Mouse (Mus musculus) heart, adult 18-20 months (tissue): Measurements from ENCODE around the gene As3mt. TPM values are rescaled to one million over a fixed set of nuclear protein-coding genes. Genes with fewer than 3 reads are reported as not detected.
"Not testable (repeated sequence)": the region's sequence is repeated elsewhere in the genome, so short reads cannot be mapped to it uniquely, and the experiment has no call there.

Experiments
- DNase-seq, 2 experiments: peaks; one replicate each; pipeline ENCODE4 v3.0.0; 2021 to 2022; ENCODE audit warnings: mixed read lengths in 1 of 2
- total RNA-seq, 2 experiments: library from RNA; stranded (reverse); gene quantifications; 2 replicates each; pipeline ENCODE4 v1.2.3; 2021

Gene As3mt
- total RNA-seq, 2 experiments from 2014 or later = 90.6 to 94.2 TPM

DNA sequence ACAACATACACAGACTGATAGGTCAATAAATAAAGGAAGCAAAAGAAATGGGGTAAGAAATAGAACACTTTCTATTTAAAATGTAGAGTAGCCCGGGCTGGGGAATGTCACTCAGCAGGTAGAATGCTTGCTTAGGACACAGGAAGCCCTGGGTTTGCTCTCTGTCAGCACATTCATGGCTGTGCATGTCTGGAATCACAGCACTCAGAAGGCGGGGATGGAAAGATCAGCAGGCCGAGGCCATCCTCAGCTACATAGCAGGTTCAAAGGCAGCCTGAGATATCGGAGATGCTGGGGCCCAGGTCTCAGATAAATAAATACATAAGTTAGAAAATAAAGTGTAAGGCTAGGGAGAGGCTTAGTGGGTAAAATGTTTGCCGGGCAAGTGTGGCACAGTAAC is 45.0 kb downstream of the As3mt start:
- no peak for DNase-seq

DNA sequence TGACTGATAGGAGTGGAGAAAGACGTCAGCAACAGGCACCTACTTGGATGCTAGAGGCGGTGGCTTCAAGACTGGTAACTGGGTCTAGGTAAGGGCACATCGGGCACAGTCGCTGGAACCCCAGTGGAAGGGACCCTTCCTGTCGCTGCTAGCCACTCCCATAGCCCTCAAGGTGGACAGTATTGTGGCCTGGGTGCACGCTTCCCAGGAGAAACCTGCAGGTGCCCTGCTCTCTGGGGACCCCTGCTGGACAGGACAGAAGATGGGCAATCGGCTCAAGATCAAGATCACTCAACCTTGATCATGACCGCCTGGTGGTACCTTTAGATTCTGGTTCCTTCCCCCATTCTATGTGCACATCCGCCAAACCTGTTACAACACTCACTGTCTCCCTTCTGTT is 47.8 kb downstream of the As3mt start:
- DNase-seq = peak in 1 of 2 experiments; percentile 44

DNA sequence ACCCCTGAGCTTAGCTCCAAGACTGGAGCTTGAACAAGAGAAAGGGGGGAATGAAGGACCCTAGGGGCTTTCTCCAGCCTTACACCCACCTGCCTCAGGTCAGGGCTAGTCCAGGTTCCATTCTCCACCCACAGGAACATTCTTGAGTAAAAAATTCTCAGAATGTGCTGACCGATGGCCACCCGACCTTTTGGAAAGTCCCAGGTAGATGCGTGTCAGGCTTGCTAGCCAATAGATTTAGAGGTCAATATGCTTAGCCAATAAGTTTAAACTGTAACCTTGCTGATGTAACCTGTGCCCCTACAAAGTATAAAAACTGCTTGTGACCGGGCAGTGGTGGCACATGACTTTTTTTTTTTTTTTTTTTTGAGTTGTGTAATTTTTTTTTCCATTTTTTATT is 49.0 kb downstream of the As3mt start:
- DNase-seq = no peak

DNA sequence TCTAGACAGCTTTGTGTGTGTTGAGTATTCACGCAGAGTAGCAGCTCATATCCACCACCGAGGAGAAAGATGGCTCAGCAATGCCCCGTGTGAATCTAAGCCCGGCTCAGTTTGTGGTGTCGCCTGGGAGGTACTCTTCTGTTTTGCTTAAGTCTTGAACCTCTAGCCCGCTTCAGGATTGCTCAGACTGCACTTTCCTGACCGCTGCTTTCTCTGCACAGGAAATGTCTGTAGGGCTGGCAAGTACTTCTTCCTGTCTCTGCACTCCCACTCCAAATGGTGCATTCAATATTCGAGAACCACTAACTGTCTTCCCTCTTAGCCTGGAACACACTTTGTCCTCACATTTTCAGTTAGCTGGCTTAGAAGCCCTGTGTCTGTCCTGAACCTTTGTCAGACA is 51.8 kb downstream of the As3mt start:
- DNase-seq = peak in 1 of 2 experiments; percentile 28

DNA sequence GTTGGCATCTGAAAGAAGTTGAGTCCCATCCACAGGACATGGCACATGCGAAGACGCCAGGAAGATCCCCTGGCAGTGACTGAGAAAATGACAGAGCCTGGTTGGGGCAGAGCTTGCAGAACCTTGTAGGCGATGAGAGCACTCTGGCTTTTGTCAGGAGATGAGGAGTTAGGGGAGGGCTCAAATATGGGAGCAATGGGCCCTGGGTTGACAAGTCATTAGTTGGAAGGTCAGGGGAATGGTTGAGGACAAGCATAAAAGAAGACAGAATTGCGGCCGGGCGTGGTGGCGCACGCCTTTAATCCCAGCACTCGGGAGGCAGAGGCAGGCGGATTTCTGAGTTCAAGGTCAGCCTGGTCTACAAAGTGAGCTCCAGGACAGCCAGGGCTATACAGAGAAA is 52.7 kb downstream of the As3mt start:
- not testable (repeated sequence) for DNase-seq

DNA sequence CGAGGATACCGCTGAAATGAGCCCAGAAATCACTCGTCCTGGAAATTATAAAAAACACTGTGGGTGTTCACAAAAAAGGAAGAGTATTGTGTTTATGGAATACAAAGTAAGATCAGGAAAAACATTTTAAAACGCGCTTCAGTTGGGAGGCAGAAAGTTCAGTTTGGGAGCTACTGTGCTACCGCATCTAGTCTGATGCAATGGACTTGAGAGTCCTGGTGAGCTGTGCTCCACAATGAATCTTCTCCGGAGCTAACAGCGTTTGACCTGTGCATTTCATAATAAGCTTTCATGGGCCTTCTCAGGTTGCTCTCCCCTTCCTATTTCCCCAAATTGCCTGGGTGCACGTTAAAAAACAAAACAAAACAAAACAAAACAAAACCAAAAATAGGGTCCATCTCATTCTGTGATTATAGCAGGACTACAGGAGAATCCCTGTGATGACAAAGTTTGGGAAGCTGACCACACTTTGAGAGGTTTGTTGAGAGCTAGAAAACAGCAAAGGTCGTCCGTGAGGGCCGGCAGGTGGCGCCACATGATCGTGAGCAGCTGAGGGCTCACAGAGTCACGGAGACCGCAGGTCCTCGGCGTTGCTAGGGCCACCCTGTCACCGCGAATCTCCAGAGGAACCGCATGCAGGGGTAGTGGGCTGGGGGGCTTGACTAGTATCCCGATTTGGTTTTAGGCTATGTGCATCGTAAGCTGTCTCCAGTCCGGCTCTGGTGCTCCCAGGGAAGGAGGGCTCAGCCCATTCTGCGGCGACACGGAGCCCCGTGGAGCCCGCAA is 53.3 kb downstream of the As3mt start:
- DNase-seq = peak; percentile 86 to 92

DNA sequence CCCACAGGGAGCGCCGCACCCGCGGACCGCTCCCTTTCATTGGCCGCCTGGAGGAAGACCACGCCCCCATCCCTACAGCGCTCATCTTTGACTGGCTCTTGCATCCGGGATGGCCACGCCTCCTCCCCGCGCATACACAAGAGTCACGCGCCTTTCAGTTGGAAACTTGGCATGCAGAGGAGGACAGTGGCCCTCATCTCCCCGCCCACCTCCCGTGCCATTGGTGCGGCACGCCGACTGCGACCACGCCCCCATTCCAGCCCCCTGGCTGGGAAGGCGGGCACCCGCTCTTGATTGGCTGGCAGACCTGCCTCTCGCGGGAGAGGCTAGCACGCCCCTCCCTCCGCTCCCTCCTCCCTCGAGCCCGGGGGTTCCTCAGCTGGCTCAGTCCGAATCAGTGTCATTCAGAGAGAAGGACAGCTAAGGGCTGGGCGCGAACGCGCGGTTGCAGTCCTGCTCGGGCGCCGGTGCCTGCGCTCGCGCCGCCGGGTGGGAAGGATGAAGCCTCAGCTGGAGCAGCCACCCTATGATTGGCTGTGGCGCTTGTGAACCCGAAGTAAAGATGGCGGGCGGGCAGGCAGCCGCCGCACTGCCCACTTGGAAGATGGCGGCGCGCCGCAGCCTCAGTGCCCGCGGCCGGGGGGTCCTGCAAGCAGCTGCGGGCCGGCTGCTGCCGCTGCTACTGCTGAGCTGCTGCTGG is 54.1 kb downstream of the As3mt start, which contains the start of gene Cnnm2:
Cnnm2 (plus strand) TSS at position 350 of the 700 bp plus-strand sequence.
- DNase-seq = peak; percentile 100

DNA sequence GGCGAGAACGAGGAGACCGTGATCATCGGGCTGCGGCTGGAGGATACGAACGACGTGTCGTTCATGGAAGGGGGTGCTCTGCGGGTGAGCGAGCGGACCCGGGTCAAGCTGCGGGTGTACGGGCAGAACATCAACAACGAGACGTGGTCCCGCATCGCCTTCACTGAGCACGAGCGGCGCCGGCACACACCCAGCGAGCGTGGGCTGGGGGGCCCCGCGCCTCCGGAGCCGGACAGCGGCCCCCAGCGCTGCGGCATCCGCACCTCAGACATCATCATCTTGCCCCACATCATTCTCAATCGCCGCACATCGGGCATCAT is 54.7 kb downstream of the As3mt start:
- DNase-seq = no peak

DNA sequence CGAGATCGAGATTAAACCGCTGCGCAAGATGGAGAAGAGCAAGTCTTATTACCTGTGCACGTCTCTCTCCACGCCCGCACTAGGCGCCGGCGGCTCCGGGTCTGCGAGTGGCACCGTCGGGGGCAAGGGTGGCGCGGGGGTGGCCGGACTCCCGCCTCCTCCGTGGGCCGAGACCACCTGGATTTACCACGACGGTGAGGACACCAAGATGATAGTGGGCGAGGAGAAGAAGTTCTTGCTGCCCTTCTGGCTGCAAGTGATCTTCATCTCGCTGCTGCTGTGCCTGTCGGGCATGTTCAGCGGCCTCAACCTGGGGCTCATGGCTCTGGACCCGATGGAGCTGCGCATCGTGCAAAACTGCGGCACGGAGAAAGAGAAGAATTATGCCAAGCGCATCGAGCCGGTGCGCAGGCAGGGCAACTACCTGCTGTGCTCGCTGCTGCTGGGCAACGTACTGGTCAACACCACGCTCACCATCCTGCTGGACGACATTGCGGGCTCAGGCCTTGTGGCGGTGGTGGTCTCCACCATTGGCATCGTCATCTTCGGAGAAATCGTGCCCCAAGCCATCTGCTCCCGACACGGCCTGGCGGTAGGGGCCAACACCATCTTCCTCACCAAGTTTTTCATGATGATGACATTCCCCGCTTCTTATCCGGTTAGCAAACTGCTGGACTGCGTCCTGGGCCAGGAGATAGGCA is 55.2 kb downstream of the As3mt start:
- DNase-seq = peak; percentile 14 to 46

DNA sequence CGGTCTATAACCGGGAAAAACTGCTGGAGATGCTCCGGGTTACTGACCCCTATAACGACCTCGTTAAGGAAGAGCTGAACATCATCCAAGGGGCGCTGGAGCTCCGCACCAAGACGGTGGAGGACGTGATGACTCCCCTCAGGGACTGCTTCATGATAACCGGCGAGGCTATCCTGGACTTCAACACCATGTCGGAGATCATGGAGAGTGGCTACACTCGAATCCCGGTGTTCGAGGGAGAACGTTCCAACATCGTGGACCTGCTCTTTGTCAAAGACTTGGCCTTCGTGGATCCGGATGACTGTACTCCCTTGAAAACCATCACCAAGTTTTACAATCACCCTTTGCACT is 55.7 kb downstream of the As3mt start:
- no peak for DNase-seq

DNA sequence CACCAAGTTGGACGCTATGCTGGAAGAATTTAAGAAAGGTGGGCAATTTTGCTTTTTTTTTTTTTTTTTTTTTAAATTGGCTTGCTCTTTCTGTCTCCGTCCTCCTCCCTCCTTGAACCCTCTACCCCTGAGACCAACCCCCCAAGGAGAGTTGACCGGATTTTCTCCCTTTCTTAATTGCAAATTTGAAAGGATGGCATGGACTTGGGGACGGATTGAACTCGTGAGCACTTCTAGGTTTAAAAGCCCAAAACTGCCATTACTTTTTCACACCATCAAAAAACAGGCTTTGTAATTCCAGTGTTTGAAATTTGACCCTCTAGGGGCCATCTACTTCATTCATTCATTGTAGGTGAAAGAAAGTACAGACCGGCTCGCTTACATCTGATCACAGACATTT is 56.1 kb downstream of the As3mt start:
- no peak for DNase-seq

DNA sequence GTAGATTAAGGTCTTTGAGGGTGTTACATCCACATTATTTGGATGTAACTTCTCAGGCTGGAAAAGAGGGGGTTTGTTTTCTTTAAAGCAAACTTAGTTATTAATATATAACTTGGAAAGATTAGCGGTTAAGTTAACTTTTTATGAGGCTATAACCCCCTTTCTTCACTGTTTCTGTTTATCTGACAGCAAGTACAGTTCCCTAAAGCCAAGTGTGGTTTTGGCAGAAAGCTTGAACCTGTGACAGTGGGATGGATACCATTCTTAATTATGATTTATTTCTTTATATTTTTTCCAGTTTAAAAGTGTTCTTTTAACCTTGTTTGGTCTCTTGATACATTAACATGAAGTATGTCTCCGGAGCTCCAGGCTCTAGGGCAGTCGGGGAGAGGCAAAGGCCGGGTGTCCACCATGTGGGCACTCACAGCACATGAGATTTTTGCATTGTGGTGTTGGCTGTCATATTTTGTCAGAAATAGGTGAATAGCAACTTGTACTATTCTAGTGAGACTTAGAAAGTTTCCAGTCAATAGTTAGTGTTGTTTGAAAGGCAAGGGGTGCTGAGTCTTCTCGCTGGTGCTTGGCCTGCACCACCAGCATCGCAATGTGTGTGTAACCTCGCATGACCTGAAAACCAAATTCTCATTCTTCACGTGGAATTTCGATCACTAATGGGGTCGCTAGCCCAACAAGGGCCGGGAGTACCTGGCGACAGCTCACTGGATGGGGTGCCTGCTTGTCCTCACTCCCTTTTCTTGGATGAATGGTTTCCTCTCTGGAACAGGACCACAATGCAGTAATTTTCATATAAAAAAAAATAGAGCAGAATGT is 56.9 kb downstream of the As3mt start:
- no peak for DNase-seq

DNA sequence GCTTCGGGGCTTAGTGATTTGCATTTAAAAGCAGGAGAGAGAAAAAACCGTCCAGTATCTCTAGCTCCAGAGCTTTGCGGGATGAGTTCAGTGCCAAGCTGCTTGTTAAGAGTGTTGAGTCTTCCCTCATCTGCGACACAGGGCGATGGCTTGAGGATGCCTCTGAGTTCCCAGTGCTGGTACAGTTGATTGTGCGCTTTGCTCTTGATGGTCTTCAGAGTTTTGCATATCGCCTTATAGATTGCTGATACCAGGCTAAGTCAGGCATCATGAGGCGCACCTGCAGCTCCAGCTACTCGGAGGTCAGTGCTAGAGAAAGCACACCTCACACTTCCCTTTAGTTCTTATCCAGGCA is 57.5 kb downstream of the As3mt start:
- no peak for DNase-seq

DNA sequence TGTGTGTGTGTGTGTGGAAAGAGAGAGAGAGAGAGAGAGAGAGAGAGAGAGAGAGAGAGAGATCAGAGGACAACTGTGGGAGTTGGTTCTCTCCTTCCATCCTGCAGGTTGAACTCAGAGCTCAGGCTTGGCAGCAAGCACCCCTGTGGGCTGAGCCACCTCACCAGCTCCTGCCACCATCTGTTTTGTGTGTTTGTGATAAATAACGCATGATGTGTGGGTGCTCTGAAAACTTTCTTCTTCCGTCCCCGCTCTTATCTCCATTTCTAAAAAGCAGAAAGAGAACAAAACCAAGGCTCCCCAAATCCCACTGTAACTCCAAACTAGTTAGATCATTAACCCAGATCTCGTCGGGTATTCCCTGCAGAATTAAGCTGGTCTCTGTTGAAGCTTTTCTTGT is 58.9 kb downstream of the As3mt start:
- DNase-seq = no peak

DNA sequence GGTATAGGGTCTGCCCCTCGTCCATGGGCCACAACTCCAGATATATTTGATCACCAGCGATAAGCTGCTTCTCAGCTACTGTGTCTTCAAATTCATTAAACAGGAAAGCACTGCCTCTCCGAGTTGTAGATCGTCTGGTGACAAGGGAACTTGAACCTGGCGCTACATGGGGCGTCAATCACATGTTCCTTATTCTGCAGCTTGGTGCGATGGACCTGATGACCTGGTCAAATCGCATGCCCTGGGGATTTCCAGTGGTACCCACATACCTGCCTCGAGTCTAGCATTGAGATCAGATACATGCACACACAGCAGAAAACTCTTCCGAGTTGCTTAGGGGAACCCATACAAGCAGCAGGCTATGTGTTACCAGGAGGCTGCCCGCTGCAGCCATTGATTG is 62.5 kb downstream of the As3mt start:
- no peak for DNase-seq

DNA sequence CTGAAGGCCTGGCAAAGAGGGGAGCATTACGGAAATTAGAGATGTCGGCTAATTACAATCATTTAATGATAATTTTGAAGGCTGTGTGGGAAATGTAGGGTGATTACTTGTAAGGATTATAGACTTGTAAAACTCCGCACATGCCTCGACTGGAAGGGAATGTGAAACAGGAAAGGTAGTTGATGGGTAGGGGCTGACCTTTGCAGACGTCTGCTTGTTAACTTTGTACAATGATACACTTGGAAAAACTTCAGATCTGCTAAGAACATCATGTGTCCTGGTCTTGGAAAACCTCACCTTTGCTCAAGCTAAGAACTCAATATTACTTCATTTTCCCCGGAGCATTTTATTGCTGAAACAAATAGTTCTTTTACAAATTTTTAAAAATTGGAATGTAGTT is 64.5 kb downstream of the As3mt start:
- no peak for DNase-seq

DNA sequence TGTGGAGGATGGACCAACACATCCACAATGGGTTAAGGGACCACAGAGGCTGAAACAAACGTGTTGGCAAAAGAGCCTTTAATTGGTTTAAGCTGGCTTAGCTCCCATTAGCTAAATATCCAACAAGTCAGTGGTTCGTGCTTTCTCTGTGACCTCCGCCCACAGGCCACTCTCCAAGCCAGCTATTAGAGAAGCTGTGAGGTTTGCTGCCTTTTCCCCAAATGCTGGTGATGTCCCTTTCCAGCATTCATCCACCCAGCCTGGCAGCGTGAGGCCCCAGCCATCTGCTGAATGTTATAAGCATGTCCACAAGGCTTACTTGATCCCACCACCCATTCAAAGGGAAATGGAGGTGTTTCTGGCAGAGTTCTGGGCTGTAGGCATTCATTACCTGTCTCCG is 69.1 kb downstream of the As3mt start:
- no peak for DNase-seq

DNA sequence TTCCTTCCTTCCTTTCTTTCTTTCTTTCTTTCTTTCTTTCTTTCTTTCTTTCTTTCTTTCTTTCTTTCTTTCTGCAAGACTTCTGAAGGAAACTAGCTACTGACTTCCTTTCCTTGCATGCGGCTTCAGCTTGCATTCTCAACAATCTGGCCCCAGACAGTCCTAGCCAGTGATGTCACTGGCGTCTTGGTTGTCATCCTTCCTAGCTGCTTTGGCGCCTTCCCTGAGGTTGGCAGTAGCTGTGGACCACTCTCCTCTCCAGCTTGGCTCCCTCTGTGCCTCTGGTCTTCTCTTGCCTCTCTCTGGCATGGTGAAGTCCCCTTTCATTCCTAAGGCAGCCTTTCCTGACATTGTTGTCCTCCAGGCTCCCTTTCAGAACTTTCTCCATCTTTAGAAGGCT is 69.6 kb downstream of the As3mt start:
- DNase-seq = no peak

DNA sequence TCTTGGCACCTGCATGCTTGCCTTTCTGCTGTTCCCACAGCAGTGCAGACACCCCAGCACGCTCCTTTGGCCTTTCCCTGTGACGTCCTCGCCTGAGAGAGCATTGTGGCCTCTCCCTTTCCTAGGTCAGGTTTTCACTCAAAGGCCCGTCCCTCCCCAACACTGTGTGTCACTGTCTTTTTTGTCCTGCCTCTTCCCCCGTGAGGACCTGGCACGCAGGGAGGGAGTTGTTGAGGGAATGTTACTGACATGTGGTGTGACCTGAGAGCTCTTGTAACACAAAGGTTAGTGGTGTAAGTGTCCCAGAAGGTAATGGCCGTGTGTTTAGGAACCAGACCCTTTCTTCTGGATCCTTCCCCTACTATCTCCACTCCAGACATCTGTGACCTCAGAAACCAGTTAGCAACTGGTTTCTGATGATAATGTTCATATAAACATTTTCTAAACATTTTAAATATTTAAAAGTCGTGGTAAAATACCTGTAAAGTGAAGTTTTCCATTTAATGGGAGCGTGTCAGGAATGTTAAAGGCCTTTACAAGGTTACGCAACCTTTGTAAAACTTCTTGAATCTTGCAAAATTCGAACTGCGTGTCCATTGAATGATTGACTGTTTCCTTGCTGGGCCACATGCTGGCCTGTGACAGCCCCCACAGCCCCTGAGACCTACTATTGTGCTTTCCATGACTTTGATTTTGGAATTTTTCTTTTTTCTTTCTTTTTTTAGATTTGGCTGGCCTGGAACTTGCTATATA is 70.8 kb downstream of the As3mt start:
- no peak for DNase-seq

DNA sequence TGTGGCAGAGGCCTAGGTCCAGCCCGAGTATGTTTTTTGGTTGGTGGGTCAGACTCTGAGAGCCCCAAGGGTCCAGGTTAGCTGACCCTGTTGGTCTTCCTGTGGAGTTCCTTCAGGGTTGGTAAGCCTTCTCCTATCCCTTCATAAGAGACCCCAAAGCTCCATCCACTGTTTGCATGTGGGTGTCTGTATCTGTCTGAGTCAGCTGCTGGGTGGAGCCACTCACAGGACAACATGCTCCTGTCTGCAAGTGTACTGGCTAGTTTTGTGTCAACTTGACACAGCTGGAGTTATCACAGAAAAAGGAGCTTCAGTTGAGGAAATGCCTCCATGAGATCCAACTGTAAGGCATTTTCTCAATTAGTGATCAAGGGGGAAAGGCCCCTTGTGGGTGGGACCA is 71.9 kb downstream of the As3mt start:
- DNase-seq = not testable (repeated sequence)

DNA sequence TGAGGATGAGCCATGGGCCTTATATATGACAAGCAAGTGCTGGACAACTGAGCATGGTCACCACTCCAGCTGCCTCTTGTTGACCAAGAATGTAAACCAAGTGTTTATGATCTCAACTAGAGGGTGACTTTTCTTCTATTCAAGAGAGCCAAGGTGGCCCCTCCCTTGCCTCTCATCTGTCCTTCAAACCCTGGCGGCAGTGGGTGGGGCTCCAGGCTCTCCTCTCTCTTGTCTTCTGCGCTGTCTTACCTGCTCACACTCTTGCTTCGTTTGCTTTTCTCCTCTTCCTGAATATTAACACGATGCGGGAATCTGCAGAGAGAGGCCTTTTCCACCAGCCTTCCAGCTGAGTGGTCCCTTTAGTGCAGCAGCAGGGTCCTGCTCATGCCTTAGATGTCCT is 76.8 kb downstream of the As3mt start:
- no peak for DNase-seq

DNA sequence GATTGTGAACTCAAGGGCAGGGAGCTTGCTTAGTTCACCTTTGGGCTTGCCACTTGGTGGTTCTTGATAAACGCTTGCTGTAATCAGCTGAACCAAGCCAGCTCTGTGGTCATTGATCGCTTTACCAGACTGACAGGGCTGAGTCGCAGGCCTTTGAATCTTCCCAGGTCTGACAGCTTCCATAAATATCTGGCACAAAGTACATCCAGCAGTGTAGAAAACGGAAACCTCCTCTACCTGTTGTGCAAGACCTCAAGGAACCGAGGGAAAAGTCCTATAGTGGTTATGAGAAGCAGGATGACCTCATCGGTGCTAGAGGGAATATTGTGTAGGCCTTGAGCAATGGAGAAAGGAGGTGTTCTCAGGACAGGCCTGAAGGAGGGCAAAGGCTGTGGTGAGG is 77.2 kb downstream of the As3mt start:
- no peak for DNase-seq
